Mouse (Mus musculus): ENCODE results near the gene Pfkfb4.

- TF ChIP-seq POLR2A (IDR thresholded peaks at IDR 0.05; ENCODE audit: borderline replicate concordance, low read depth, low read length): peak; percentile 95
- TF ChIP-seq CTCF (IDR thresholded peaks at IDR 0.05; ENCODE audit: low read depth, low read length): peak; percentile 92
Measured at GRCm38 (mm10) chr9:109059136-109059903, 67.7 kb downstream of the Pfkfb4 start, which contains the start of gene Trex1.
